Mouse (Mus musculus) megakaryocyte progenitor cell, adult 5-6 weeks (primary cell): ENCODE measurements at regions not wholly inside any gene's neighbourhood (a gene's known extent, or its start where the extent isn't known, plus 50 kb on each side); places are given as distances from the start of the nearest gene placed in this dataset.

Experiments
- ATAC-seq: replicated peaks from 2 replicates; pipeline ENCODE4 v1.8.0; 2016; ENCODE audit warnings: mild to moderate bottlenecking, moderate TSS enrichment, inconsistent platforms; ENCODE audit not compliant: poor library complexity

DNA sequence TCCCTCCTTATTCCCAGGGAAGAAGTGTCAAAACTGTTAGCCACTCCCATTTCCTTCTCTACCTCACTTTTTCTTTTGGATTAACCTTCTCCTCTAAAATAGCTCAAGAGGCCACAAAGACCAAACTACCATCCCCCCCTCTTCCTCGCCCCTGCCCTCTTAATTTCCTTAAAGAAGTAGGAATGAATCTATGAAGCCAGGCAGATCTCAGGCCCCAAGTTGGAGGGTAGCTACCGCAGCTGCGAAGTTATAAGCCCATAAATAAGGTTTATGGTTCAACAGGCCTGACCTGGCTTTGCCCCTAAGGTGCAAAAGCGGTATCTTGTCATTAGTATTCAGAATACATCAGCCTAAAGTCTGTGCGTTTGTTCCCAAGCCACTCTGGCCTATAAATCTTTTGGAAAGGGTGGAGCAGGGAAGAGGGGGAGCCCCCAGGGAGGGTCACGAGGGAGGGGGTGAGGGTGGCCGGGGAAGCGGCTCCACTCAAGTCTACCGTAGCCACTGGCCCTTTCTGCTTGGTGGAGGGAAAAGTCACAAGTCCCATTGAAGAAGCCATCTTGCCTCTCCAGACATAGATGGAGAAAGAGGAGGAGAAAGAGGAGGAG, 103.4 kb downstream of the Sox9 start:
- no peak for ATAC-seq

DNA sequence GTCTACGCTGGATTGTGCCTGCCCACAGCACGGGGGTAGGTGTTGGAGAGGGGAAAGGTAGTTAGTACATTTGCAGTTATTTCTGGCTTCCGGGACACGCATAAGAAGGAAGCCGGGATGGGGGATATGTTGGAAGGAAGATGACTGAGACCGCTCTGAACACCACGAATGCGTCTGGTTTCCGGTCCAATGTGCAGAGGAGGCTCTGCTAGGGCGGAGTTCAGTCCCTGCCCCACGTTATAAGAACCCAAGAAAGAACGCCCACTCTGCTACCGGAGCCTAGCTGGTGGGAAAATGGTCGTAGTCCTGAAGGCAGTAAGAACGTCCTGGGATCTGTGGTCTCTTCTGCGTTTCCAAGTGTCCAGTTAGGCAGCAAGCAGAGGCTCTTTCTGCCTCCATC, 104.1 kb downstream of the Sox9 start:
- no peak for ATAC-seq

DNA sequence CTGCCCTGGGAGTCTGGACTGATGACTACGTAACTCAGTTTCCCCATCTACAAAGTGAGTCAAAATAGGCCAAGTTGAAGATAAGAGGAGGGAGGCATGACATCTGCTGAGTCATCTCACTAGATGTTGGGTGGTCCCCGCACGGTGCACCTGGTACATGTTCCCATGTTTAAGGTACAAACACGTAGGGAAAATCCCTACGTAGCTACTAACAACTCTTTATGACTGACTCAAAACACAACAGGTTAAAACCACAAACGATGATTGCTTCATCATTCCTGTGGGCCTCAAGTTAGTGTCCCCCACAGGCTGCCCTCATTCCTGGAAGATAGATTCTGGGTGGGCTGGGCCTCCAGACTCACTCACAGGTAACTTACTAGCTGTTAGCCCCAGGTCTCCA, 107.7 kb downstream of the Sox9 start:
- ATAC-seq, result no peak

DNA sequence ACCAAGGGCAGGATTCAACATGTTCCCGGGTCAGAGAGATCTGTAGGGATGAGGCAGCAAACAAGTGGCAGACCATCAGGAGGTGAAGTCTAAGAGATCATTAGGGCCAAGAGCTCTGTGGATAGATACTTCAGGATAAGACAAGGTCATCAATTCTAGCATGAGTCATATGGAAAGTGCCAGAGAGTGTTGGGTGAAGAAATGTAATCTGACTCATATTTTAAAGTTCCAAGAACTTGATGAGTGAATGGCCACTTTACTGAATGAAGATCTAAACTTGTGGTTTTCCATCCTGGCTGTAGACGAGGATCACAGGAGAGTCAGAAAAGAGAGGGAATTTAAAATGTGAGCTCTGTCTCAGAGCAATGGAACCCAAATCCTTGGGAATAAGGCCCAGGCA, 115.6 kb downstream of the Sox9 start:
- no peak for ATAC-seq

DNA sequence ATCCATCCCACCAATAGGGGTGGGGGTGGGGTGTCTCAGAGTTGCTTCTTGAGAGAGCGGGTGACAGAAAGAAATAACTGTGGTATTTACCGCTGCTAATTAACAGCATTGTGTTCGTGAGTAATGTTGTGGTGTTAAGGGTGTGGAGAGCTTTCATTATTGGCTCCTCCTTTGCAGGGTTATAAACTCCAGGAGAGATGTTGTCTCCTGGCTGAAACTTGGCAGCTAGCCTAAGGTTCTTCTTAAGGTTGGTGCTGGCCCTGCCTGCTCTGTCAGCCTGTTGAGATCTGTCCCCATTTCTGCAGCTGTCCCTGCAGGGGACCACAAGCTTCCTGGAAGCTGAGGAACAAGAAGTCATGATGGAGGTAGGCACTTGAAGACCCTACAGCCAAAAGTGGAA, 120.6 kb downstream of the Sox9 start:
- ATAC-seq, result no peak

DNA sequence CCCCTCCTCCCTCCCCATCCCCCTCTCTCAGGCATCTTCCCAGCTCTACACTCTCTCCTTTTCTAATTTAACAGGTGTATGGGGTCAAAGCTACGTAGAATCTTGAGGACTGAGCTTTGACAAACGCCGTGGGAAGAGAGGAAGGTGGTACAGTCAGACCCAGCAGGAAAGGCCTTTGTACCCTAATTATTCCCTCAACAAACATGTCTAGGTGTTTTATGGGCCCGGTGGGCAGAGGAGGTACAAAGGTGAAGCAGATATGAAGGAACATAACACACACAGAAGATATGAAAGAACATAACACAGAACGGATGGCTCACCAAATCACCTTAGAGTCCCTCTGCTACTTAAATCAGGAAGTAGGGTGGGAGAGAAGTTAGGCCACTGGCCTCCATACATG, 128.3 kb downstream of the Sox9 start:
- no peak for ATAC-seq

DNA sequence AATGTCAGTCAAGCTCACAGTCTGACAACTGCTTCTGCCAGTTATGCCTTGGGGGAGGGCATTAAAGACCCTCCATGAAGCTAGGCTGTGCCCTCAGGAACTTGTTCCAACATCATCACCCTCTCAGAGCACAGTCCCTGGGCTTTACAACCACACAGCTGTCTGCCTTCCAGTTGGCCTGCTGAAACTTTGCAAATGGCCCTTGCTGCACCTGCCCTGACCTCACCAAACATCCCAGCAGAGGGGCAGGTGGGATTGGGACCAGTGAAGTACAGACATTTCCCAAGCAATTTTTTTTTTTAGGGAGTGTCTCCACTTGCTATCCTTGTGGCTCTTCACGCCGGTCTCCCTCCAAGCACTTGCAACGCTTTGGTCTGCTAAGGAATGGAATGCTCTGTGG, 130.9 kb downstream of the Sox9 start:
- no peak for ATAC-seq

DNA sequence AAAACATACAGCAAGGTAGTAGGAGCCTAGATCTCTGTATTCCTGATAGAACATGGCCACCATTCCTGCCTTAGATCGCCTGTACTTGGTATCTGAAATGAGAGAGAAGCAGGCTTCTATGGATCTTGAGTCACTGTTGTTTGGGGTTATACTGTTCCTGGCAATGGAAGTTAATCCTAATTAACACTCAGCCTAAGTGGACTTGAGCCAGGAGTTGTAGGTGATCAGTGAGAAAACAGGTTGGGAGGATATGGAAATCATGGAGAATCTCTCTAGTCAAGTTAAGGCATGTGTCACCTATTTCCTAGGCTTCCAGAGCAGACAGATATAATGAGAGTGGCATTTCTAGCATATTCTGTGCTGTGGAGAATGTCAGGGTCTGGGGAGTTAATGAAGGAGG, 134.9 kb downstream of the Sox9 start:
- no peak for ATAC-seq

DNA sequence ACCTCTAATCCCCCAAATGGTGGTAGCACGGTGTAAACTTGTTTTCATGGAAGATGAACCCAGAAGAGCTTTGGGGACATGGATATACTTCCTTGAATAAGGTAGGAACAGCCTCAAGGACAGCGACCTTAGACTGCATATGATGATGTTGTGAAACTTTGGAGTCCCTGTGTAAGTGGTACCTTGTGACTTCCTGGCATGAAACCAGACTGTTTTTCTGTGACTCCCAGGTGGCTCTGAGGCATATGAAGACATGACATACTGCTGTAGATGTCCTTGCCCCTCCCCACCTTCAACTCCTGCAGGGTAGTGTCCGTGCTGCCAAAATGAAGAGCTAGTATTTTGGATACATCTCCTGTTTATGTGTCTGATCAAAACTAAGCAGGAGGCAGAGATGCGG, 138.1 kb downstream of the Sox9 start:
- no peak for ATAC-seq

DNA sequence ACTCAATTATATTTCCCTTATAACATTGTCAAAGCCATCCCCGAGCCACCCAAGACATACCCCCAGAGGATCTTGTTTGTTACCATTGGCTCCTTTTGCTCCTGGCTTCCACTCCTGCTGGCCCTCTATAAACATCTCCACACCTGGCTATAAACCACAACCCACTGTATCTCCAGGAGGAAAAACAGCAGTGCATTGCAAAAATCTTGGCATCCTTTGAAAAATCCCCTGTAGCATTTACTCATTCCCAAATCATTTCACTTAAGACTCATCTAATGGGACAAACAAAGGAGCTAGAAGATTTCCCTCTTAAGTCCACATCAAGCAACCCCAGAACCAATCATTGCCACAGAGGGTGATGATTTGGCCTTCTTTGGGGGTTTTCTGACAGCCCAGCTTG, 142.6 kb downstream of the Sox9 start:
- no peak for ATAC-seq

DNA sequence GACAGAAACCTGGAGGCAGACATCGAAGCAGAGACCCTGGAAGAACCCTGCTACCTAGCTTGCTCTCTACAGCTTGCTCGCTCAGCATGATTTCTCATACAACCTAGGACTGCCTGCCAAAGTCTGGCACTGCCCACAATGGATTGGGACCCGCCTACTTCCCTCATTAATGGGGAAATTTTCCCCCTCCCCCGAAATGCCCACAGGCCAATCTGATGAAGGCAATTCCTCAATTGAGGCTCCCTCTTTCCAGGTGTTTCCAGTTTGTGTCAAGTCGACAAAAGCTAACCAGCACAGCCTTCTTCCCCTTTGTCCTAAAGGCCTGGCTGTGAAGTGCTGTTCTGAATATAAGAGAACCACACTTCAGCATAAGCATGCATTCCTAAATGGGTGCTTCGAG, 143.1 kb downstream of the Sox9 start:
- ATAC-seq, result no peak

DNA sequence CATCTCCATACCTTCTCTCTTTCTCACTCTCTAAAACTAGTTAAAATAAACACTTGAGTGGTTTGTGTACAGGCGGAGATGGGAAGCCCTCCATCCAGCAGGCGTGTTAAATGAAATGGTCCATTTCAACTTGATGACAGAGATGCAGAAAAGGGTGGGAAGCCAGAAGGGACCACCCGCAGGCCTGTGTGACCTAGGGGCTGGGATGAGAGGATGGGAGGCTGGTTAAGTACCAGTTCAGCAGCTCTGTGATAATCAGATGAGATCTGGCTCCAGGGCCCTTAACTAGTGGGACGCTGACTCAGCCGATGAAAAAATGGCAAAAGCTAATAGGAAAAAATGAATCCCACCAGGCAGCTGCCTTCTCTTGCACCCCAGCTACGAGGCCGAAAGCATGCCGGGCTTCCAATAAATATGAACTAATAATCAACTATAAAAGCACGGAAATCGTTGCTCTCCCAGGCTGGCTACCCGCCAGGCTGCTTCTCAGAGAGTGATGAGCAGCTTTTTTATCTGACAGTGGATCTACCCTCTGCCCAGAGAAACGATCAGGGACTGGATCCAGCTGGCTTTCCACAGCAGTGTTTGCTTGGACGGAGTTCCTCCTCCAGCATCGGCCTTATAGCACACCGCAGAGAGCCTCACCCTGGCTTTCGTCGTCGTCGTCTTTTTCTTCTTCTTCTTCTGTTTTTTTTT, 144.5 kb downstream of the Sox9 start:
- no peak for ATAC-seq

DNA sequence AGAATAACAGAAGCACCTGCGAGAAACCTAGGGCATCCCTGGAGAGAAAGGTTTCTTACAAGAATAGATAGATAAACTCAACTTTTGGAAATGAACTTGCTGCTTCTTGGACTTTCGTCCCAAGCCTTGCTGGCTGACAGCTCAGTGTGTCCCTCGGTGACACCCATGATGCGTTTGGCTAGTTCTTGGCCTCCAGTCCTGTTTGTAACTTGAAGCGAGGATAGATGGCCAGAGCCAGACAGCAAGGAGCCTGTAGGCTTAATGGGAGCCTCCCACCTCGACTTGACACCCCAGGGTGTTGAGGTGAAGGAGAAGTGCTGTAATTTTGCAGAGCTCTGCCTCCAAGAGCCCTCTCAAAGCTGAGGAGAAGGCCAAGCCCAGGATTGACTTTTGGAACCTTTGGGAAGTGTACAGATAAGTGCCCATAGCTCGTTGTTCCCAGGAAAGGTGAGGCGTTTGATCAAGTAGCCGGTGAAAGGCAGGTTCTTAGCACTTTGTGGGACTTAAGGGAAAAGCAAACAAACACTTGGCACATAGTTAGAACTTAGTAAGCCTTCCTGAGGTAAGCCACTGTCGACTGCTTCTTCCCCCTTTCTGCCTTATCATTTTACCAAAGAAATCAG, 148.3 kb downstream of the Sox9 start:
- ATAC-seq, result no peak

DNA sequence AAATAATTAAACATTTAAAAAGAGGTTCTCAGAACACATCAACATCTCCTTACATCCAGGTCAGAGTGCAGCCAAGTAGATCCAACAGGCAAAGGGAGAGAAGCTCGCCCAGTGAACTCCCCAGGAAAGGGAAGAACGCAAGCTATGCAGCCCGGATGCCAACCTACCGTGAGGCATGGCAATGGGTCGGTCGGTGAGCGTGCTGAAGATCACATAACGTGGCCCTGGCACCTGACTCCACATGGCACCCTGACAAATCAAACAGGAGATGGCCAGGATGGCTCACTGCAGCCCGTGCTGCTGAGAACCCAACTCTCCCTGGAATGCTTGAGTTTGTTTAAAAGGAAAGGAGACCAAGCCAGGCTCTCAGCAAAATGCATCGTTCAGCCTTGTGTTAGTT, 156.0 kb downstream of the Sox9 start:
- no peak for ATAC-seq

DNA sequence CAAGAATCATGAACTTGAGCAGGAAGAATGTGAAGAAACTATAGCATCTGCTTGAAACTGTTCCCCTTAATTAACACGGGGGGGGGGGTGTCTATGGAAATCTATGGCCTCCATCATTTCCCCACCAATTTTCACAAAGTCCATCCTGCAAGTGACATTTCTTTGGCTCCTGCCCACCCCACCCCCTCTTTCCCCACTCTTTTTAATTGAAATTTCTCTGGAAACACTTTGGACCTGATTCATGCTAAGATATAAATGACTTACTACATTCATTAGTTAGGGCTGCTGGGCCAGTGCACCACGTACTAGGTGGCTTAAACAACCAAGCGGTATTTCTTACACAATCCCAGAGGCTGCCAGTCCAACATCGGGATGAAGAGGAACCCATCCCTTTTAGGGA, 169.4 kb downstream of the Sox9 start:
- ATAC-seq, result no peak

DNA sequence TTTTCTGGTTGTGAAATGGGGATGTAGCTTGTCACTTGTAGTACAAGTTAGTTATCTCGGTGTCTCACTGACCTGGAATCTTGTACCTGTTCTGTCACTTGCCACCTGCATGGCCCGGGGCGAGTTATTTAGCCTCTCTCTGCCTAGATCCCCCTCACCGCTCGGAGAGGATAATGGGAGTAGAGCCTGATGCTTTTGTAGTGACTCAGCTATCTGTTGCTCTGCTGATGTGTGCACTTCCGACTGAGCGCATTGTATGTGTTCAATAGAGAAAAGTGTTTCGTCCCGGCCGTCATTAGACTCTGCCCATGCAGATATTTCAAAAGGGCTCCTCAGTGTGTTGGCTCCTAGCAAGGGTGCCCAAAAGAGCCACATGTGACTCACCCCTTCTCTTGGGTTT, 170.3 kb downstream of the Sox9 start:
- ATAC-seq, result no peak

DNA sequence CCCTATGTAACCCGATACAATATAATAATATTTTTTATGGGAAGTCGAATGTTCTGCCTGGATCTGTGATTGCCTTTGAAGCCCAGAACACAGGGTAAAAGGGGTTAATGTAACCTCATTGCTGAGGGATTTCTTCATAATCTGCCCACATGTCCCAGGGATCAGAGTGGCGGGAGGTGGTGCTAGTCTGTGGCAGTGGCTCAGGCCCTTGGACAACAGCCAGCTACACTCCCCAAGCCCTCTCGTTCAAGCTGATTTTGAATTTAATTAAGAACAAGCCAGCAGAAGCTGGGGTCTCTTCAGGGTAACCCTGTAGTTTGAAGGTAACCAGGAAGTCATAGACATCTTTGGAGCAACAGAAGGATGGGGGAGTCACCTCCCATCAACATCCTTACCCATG, 171.5 kb downstream of the Sox9 start:
- no peak for ATAC-seq

DNA sequence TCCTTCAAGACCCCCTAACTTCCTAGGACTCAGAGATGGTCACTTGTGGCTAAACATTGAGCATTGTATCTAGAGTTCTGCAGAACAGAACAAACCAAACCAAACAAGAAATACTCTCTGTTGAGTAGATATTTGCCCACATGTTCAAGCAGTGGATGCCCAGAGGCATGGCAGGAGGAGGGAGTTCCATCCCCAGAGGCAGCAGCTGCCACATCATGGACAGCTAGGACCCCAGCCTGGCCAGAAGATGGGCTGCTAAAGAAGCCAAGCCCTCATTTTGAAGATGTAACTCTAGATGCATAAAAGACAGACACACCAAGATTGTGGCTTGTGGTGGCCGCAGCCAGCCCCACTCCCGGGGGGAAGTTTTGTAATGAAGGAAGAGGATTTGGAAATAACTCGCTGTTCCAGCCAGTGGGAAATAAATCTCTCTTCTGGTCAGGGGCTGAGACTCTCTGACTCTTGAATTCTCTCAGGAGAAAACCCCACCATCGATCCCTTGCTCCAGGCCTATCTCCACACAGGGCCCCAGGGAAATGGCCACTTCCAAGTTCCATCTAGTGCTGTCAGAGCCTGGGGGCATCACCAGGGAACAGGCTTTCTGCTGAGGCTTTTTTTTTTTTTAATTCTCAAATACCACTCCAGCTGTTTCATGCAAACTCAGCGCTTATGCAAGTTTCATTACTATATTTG, 174.9 kb downstream of the Sox9 start:
- ATAC-seq, result no peak

DNA sequence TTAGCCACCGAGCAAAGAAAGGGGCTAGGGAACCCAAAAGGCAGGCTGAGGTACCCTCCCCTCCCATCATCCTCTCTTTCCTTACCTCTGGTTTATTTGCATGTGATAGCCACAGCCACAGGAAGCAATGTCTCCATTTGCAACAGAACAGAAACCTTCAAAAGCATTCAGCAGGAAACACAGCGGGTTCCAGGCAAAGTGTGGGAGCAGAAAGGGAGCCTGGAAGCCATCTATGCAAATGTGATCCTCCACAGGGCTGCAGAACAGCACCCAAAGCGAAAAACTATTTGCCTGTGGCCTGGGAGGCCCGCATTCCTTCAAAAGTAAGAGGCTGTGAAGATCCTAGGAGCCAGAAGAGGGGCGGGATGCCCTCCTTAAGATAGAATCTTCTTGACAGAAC, 177.6 kb downstream of the Sox9 start:
- no peak for ATAC-seq

DNA sequence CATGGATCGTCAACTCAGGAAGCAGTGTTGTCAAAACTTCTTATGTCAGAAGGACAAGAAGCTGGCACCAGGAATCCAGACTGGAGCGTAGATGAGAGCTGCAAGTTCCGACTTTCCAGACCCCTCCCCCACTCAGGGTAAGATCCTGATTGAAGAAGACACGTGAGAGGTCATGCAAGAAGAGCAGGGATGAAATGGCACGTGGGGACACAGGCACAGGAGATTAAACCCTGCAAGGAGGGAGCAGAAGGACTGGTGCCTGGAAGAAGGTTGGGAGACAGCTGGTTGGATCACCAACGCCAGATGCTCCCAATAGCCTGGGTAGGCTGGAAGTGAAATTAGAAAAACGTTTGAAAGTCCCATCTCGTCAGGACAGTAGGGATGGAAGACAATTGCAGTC, 191.3 kb downstream of the Sox9 start:
- no peak for ATAC-seq

DNA sequence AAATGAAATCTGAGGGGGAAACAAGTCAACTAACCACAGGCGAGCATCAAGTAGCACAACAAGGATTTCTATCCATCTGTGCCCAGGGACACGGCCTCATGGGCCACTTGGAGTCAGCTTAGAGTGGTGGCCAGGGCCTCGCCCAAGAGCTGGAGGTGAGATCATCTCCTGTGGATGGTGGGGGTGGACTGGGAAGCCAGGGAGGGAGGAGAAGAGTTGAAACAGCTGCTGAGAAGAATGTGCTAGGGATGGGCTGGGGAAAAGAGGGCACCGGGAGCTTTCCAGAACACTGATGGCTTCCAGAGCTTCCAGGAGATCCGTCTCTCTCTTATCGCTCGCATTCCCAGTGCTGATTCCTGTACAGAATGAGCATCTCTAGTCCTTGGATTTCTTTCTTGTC, 192.9 kb downstream of the Sox9 start:
- ATAC-seq, result no peak
